Mouse (Mus musculus) small intestine, adult 2 months (tissue): ENCODE measurements around the gene Dlk2.

Experiments used
- CTCF ChIP-seq: fragments of 200-500 bp; IDR thresholded peaks from 2 replicates; pipeline ENCODE4 v1.5.1; 2012; ENCODE audit warnings: low read depth, mild to moderate bottlenecking, control low read depth, inconsistent platforms, low read length, moderate library complexity, mixed read lengths; ENCODE audit not compliant: insufficient replicate concordance, insufficient read length; ENCODE audit errors: extremely low read depth
- POLR2A ChIP-seq: fragments of 200-500 bp; IDR thresholded peaks from 2 replicates; pipeline ENCODE4 v1.6.1; 2012; ENCODE audit warnings: low read depth, mild to moderate bottlenecking, control low read depth, inconsistent platforms, low read length, moderate library complexity

- TF ChIP-seq POLR2A, result no peak
- TF ChIP-seq CTCF, result no peak
Observed at GRCm38 (mm10) chr17:46301892-46302291, 4.7 kb downstream of the Dlk2 start.
